Mouse (Mus musculus) kidney, postnatal 14 days (tissue): ENCODE measurements around the gene Tbpl1.

Experiments
- DNase-seq: peaks from one replicate; pipeline ENCODE4 v3.0.0; 2022; ENCODE audit warnings: mixed read lengths

Tbpl1 gene

DNA sequence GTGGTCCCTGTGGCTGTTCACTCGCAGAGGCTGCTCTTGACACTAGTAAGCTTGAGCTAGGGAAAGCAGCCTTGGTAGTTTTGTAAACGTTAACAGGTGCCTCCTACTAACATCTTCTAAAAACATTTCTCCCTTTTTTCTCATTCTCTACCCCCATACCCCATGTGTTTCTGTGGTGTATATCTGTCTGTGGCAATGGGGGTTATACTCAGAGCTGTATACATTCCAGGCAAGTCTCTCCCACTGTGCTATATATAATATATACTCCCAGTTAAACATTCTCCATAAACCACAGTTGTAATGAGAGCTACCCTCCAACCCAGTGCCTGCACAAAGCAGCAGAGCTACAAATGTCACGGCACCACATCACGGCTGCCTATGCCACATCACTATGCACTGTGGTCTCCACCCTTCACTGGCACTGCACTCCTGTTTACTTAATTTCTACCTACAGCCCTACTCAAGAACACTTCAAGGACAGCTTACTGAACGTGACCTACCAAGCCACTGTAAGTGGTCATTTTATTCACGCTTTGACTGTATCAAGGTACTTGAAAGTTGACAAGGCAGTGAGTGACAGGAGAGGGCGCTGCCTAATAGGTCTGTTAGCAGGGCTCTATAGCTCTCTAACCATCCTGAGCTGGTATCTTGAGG lies 23.4 kb downstream of the Tbpl1 start:
- no peak for DNase-seq

DNA sequence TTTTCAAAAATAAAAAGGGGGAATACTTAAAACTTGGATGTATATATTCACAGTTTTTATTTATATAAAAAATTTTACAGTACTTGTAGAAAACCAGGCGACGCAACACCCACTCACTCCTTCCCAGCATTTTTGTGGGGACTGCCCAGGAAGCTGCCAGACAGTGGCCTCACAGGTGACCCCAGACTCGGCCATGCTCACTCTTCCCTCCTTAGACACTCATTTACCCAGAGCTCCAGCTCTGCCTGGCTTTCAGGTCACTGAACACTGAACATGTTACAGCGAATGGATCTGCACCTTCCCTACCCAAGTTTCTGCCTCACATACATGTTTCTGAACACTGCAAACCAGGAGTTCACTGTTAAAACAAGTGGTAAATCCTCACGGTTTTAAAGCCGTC lies 27.9 kb downstream of the Tbpl1 start:
- DNase-seq, result peak; percentile 32

DNA sequence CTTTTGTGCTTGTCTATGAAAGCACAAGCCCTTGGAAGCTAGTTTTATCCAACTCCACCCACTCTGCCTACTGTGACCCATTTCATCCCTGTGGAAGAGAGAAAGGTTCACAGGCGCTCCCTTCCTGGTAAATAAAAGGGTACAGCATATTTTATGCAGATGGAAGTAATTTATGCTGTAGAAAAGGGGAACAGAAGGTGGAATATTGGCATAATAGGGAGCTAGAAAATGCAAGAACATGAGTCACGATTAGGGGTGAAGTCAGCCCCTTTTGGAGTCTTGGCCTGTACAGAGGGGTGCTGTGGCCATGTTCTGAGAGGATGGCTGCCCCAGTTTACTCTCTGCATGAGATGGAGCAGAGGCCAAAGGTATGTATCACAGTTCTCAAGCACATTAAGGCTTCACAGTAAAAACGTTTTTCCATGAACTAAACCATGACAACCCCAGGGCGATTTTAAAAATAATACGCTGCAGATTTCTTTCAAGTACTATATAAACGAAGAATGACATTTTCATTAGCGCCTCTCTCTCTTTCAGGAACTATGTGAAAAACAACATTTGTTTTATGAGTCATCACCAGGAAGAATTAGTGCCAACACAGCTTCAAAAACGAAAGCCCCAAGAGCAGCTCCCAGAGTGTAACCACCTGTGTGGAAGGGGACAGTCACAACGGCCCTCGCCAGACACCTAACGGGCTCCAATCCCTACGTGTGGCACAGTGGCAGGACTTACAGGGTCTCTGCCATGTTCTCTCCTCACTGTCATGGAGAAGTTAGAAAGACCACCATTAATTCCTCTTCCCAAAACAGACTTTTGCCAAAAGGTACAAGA lies 30.0 kb downstream of the Tbpl1 start:
- DNase-seq, result no peak

DNA sequence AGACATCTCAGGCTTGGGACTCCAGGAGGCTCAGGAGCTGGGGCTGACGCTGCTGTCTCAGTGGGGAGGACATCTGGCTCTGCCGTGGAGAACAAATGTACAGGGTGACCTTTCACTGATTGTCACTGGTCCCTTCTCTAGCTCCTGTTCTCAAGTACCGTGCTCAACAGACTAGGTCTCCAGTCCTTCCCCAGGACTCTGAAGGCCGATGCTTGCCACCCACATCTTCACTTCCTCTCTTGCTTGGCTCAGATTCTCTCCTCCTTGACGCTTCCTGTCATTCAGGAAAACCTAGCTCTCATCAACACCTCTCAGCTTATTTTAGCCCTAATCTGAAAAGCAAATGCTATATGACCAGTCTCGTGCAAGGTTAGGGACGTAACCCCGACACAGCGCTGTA lies 31.0 kb downstream of the Tbpl1 start:
- no peak for DNase-seq

DNA sequence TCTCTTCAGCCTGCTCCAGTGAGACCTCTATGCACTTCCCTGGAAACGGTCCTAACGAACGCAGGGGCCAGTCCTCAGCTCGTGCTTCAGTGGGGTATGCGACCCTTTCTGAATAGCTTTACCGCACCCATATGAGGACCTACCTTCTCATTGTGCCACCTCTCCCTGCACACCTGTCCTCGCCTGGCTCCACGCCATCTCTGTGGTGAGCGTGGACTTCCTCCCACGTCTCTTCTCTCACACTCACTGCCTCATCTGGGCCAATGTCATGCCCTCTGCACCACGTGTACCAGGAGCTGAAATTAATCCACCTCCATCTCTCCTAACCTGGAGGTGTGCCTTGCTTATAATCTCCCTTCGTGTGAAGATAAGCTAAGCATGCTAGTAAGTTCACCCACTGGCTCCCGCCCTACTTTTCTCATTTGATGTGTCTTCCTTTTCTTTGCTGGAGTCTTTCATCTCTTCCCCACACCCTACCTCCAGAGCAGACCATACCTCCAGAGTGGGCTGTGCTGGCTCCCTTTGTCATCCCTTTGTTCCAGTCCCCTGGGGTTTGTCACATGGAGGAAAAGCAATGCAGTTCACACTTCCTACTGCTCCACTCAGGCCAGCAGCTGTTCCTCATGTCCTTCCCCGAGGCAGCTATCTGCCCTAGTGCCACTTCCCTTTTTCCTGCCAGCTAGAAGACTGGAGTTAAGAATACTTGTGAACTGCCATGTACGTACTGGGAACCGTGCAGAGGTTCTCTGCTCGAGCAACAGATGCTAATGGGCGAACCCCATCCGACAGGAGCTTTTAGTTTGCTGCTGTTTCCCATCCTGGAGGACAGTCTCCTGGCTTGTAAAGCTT lies 32.0 kb downstream of the Tbpl1 start:
- no peak for DNase-seq

DNA sequence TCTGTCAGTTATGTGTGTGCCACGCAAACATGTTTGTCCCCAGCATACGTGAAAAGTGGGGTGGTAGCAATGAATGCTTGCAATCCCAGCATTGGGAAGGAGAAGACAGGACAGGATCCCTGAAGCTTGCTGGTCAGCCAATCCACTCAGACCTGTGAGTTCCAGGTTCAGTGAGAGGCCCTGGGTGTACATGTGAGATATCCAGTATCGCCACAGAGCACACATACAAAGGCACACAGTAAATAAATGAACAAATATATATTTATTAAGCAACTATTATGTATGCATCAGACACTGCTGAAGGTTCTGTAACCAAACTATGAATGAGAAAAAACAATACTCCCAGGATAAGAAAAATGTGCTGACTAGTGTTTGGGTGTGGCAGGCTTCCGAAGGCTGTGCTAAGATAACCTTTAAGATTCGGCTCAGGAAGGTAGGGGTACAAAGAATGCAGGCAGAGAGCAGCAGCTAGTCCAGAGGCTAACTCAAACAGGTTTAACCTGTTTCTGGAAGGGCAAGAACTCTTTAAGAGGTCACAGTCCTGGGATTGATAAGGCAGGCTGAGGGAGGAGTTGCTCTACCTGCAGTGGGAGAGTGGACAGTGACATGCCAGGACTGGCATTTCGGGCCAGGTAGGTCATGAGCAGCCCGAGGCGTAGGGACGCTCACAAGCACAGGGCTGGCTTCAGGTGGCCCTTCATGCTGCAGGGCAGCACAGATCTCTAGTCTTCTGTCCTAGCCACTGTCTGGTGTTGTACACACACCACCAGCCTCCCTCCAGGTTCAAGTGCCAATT lies 33.4 kb downstream of the Tbpl1 start:
- peak; percentile 12 for DNase-seq

DNA sequence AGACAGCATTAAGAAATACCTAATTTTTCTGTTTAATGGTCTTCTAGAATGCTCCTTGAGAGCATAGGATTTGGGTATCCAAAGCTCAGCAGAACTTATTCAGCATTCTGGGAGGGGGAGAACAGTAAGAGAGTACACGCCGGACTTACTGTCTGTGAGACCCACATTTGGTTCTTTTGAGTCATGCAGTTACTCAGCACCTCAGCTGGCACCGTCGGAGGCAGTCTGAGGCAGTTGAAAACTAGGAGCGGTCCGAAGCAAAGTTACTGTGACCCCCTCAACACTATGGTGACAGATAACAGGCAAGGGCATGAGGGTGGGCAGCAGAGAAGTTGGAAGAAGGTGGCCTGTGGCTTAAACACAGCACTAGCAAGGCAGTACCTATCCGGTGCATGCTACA lies 34.9 kb downstream of the Tbpl1 start:
- no peak for DNase-seq

DNA sequence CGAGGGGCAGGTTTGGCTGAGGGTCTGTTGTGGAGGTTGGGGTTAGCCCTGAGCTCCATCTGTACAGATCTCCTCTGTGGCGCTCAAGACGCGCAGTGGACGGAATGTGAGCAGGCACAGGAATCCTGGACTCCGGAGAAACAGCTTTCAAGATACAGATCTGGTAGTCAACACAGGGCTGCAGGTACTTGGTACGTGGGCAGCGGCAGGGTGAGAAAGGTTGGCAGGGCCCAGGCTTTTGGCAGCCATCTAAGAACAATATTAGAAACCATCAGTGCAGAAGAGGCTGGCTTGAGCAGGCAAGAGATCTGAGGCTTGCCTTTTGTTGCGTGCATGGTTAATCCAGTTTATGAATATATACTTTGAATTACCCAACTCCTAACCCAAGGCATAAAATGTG lies 35.5 kb downstream of the Tbpl1 start:
- peak; percentile 27 for DNase-seq

DNA sequence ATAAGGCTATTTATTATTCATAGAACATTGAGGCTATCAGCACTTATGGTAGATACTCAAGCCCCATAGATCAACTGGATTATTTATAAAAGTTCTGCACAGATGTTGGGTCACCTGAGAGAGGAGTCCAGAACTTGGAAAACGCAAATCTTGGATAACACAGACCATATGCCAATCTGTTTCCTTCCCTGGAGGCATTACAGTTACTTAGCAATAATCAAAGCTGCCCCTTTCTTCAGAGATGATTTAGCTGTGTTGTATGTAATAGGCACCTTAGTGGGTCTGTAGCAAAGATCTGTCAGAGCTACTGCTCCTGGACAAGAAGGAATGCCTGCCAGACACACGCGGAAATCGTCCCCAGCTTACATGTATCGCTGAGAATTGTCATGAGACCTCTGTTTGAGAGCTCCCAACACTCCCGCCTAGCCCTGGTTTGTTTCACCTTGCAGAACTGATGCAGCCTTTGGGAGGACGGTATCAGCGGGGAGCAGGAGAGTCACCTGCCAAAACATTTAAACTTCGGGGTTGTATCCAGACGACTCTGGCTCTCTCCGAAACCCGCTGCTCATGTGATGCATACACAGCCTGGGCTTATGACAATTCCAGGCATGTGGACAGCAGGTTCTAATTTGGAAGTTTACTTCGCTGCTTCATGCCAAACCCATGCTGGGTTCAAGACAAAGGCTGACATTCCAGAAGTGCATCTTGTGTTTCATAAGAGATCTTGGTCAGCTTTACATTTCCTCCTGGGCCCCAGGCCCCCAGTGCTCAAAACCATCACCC lies 55.7 kb downstream of the Tbpl1 start:
- DNase-seq, result no peak

DNA sequence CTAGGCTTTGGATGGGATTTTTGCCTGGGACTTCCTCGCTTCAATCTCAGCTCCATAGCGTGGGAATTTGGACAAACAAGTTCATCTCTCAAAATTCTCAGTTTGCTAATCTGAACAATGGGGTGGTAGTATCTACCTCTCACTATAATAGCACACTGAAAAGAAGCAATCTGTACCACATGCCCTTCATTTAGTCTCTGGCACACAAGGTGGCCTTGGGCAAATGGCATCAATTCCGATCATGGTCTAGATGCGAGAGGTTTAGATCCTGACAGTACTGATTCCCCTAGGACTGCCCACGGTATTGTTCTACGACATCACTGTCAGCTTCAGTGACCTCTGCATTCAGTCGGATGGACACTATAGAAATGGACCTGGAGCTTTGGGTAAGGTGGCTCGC lies 57.6 kb downstream of the Tbpl1 start:
- DNase-seq, result no peak

DNA sequence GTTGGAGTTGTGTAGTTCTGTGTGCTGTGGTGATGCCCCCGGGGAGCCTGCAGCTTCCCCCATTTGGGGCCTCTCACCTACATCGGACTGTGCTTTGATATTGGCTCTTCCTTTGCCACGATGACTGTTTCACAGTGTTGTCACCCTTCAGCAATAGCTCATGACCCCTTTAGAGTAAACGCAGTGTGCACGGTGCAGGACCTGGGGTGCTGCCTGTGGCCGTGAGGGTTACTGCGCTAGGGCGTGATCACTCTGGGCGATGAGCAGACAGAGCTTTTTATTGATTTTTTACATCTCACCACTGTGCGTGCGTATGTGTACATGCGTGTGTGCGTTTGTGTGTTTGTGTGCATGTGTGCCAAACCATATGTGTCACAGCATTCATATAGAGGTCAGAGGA lies 63.2 kb downstream of the Tbpl1 start:
- no peak for DNase-seq

DNA sequence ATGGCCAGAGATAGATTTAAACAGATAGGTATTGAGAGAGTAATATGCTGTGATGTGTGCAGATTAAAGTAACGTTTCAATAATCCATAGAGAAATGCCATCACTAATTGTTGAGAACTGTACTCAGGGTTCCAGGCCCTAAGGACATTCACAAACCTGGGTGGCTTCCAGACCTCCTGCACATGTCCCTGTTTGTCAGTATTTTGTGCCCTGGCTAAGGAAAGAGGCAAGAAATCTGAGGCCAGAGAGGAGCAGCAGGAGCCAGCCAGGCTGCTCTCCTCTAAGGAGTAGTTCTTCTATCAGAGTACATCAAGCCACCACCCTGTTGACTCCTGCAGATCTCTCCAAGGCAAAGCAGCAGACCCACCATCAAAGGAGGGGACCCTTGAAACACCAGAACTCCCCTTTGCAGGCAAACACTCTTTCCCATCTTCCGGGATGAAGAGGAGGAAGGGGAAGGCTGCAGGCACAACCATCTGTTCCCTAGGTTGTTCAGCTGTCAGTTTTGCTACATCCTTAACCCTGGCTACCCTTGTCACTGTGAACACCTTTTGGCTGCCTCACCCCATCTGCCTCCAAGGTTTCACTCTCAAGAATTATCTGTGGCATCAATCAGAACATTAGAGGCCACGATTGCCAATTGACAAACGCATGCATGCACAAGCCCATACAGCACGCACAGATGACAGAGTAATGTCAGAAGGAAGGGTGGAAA lies 71.3 kb downstream of the Tbpl1 start:
- DNase-seq, result no peak

DNA sequence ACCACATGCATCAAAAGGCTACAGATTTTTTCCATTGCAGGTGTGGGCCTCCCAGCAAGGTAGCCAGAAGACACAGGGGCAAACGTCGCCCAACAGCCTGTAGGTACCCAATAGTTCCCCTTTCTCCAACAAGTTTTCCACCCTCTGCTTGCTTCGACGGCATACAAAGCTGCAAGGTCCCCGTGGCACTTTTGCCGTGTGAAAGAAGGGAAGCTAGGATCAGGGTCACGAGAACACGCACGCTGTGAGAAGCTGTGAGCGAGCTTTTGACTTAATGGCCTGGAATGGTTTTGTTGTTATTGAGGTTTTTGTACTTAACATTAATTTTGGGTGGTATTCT lies 72.4 kb downstream of the Tbpl1 start:
- DNase-seq, result no peak

DNA sequence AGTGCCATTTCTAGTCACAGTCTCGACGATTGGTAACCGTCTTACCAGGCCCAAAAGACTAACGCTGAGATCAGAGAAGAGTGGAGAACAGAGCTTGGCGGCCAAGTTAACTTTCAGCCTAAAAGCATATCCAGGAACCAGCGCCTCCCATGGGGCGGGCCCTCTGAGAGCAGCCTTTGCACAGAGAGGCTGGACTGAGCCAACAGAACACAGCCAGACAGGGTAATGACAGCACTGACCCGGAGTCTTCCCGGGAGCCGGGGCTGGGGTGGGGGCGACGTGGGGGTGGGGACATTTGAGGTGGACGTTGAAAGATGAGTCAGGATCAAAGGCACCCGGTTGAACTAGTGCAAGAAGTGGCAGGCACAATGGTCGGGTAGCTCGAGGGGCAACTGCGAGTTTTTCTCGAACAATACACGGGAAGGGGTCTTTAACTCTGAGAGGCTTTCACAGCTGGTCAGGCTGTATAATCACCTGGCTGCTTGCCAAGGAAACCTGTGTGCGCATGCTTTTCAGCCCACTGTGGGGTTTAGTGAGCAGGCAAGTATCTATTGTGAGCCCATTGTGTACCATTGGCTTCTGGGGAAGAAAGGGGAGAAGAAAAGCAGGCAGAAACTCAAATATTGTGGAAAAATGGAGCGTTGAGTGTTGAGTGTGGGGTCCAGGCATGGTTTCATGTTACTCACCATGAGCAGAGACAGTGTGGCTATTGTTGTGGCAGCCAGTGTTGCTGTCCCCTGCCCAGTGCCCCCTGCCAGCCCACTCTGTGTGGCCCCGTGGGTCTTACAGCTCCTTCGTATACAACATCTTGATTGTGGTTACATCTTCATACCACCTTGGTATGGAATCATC lies 73.0 kb downstream of the Tbpl1 start:
- peak; percentile 47 for DNase-seq
